Mouse (Mus musculus) gastrocnemius, adult 2 months (tissue): ENCODE measurements around the gene Tmem174. TPM values are rescaled to one million over a fixed set of nuclear protein-coding genes. Genes with fewer than 3 reads are reported as not detected.
A peak's percentile ranks its signal among the peaks of the same experiment; 100 is the strongest.

Source experiments
- DNase-seq: peaks from one replicate; pipeline ENCODE4 v3.0.0; 2022
- H3K27ac ChIP-seq: fragments of 200-600 bp; 2 replicates; pipeline ENCODE4 v1.8.1; 2022; ENCODE audit warnings: mild to moderate bottlenecking
- H3K4me3 ChIP-seq: fragments of 200-600 bp; 2 replicates; pipeline ENCODE4 v1.8.1; 2022; ENCODE audit warnings: mild to moderate bottlenecking, moderate library complexity
- CTCF ChIP-seq: fragments of 200-600 bp; IDR thresholded peaks from 2 replicates; pipeline ENCODE4 v1.8.1; 2022; ENCODE audit warnings: antibody characterized with exemption, mild to moderate bottlenecking, moderate library complexity
- intact Hi-C: fragments of 180-260 bp; cut with DNase I; formaldehyde crosslinking; loops from one replicate; pipeline ENCODE4 v1.15.1; 2025
- total RNA-seq, 2 experiments: library from RNA; stranded (reverse); gene quantifications; 2 replicates each; pipeline ENCODE4 v1.2.3; 2021

The Tmem174 gene
- total RNA-seq, 2 experiments from 2014 or later = not detected

GRCm38 (mm10) chr13:98624506-98624905 is 12.7 kb downstream of the Tmem174 start:
- intact Hi-C loops = no loop called here
- no peak for DNase-seq
- H3K27ac ChIP-seq = no peak overlapping the region
- H3K4me3 ChIP-seq = no peak overlapping the region
- no peak for TF ChIP-seq CTCF

GRCm38 (mm10) chr13:98622881-98623549 is 14.2 kb downstream of the Tmem174 start:
- no peak overlapping the region for H3K4me3 ChIP-seq
- TF ChIP-seq CTCF = no peak
- DNase-seq = no peak
- no peak overlapping the region for H3K27ac ChIP-seq
- intact Hi-C loops = no loop called here

- intact Hi-C loops = no loop called here
- no peak for DNase-seq
- H3K27ac ChIP-seq = no peak overlapping the region
- TF ChIP-seq CTCF = no peak
- no peak overlapping the region for H3K4me3 ChIP-seq
Measured at GRCm38 (mm10) chr13:98617429-98618067, 19.7 kb downstream of the Tmem174 start.

DNA sequence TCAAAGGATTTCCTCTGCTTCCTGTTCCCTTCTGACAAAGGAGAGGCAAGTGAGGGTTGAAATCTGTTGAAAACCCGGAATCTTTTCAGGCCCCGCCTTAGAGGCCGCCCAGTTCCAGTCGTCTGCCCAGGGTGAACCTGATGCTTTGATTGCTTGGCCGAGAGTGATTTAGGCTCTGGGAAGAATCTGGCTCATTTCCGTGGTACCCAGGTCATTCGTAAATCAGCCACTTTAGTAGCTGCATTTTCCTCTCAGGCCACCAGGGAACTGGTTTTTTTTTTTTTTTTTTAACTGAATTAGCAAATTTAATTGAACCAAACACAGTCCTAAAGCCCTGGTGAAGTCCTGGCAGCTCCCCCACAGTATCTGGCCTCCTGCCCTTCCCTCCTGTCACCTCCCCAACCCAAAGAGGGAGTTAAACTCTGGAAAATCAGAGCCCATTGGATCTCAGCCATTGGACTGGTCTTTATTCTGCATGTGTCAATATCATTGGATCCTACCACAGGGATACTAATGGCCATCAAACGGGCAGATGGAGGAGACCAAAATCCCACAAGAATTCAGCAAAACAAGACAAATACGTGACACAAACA is 29.2 kb downstream of the Tmem174 start:
- intact Hi-C loops = no loop called here
- Histone ChIP-seq H3K4me3 (no peak overlapping the region), H3K27ac (no peak overlapping the region)
- TF ChIP-seq CTCF = no peak
- no peak for DNase-seq

- H3K4me3 ChIP-seq = no peak overlapping the region
- DNase-seq = no peak
- no peak overlapping the region for H3K27ac ChIP-seq
- intact Hi-C loops = no loop called here
- TF ChIP-seq CTCF = no peak
Measured at GRCm38 (mm10) chr13:98603799-98604198, 33.4 kb downstream of the Tmem174 start.

DNA sequence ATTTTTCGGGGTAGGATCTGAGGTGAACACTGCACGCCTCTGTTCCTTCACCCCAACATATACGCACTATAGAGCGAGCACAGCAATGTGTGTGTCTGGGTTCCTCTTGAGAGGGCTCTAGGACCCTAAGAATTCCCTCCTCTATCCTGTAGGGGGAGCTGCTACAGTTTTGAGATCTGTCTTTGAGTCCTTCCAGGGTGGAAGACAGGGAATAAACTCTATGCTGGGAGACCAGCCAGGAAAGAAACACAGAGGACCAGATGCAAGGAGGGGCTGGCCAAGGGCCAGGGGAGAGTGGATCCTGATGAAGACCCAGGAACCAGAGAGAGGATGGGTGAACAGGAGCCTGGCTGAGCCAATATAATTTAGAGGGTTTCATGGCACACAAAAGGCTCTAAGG is 40.5 kb downstream of the Tmem174 start:
- TF ChIP-seq CTCF = peak; percentile 37
- no peak overlapping the region for H3K27ac ChIP-seq
- DNase-seq = no peak
- intact Hi-C loops = no loop called here
- H3K4me3 ChIP-seq = no peak overlapping the region

- H3K4me3 ChIP-seq = no peak overlapping the region
- intact Hi-C loops = no loop called here
- no peak for TF ChIP-seq CTCF
- DNase-seq = no peak
- H3K27ac ChIP-seq = no peak overlapping the region
Measured at GRCm38 (mm10) chr13:98594726-98595141, 42.5 kb downstream of the Tmem174 start.

DNA sequence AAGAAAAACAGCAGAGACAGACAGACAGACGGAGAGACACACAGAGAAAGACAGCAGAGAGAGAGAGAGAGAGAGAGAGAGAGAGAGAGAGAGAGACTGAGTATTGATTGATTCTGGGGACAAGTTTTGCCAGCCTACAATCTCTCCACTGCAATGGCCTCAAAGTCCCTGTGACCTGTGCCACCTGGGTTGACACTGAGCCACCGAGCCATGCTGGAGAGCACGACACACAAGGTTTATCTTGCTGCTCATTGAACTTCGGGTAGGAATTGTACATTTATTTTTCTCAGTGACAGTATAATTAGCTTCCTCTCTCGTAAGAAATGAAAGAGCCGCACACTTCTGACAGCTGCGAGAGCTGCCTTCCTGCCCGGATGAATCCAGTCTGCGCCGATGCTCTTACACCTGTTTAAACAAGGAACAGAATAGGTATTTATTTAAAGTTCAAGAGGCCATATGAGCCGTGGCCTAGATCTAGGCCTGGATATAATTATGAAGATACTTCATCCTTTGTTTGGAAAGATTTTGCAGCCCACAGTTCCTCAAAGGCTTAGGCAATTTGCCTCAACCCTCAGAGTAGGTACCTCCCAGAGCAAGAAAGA is 43.2 kb downstream of the Tmem174 start:
- no peak for DNase-seq
- TF ChIP-seq CTCF = no peak
- intact Hi-C loops = no loop called here
- no peak overlapping the region for H3K4me3 ChIP-seq
- H3K27ac ChIP-seq = no peak overlapping the region

DNA sequence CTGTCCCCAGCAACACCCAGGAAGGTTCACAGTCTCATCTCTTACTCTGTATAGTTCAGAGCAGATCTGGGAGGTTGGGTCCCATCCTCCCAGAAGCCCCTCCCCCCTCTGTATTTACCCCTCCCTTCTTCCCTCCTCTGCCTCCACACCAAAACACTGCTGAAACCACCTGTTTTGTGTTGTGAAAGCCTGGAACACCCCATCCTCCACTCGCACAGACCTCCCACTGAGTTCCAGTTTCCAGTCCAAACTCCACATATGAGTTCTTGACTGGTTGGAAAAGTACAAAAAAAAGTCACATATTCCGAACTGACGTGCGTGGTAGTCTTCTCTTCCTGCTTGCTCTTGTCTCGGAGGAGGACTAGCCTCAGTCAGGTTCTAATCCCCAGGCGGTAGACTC is 45.8 kb downstream of the Tmem174 start:
- Histone ChIP-seq H3K27ac (no peak overlapping the region), H3K4me3 (no peak overlapping the region)
- TF ChIP-seq CTCF = no peak
- no peak for DNase-seq
- intact Hi-C loops = no loop called here

GRCm38 (mm10) chr13:98590693-98591389 is 46.4 kb downstream of the Tmem174 start:
- H3K27ac ChIP-seq = no peak overlapping the region
- no peak overlapping the region for H3K4me3 ChIP-seq
- intact Hi-C loops = no loop called here
- TF ChIP-seq CTCF = no peak
- no peak for DNase-seq

GRCm38 (mm10) chr13:98589572-98589971 is 47.6 kb downstream of the Tmem174 start:
- intact Hi-C loops = no loop called here
- DNase-seq = no peak
- H3K27ac ChIP-seq = no peak overlapping the region
- peak overlapping the region; percentile 73; the same call in 1 of the 2 replicates for H3K4me3 ChIP-seq
- TF ChIP-seq CTCF = no peak

DNA sequence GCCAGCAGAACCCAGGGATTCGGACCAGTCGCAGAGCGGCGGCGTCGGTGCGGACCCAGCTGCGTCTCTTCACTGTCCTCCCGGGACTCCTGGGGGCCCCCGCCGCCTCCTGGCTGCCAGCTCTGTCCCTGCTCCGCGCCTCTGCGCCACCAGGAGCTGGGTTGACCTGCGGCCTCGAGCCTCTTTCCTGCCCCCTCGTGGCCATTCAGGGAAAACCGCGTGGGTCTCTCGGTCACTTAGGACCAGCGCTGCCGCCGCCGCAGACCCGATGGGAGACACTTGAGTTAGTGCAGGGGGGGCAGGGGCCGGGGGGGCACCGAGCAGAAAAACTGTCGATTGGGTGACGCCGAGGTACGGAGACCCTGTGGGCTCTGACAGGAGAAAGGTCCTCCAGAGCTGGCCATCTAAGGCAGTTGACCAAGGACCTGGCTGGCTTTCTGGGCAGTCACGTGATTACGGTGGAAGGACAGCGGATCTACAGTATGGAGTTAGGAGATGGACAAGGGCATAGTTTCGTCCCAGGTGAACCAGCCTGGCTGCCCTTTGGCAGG is 48.2 kb downstream of the Tmem174 start:
- TF ChIP-seq CTCF = peak; percentile 86
- intact Hi-C loops = no loop called here
- Histone ChIP-seq H3K27ac (no peak overlapping the region), H3K4me3 (peak overlapping the region; percentile 73)
- DNase-seq = peak; percentile 82
